Mouse (Mus musculus) hindbrain, embryonic 16.5 days (tissue): ENCODE results near the gene Sart1. TPM values are rescaled to one million over a fixed set of nuclear protein-coding genes. Genes with fewer than 3 reads are reported as not detected.
"Not testable (repeated sequence)": the region's sequence is repeated elsewhere in the genome, so short reads cannot be mapped to it uniquely, and the experiment has no call there.

Source experiments
- ATAC-seq: fragments of 200-750 bp; cut with Nextera tagmentation; 2 replicates; pipeline ENCODE4 v1.8.0; 2017; ENCODE audit warnings: moderate TSS enrichment, moderate library complexity
- H3K27ac ChIP-seq: fragments of 300-500 bp; sonication (generic); 2 replicates; pipeline ENCODE4 v1.5.1; 2014; ENCODE audit warnings: low read depth, mild to moderate bottlenecking, control low read depth, low read length, moderate library complexity
- H3K27me3 ChIP-seq: fragments of 300-500 bp; sonication (generic); replicated peaks from 2 replicates; pipeline ENCODE4 v1.6.1; 2014; ENCODE audit warnings: low read length; ENCODE audit not compliant: control insufficient read depth, insufficient read depth
- H3K36me3 ChIP-seq: fragments of 300-500 bp; sonication (generic); 2 replicates; pipeline ENCODE4 v1.6.1; 2014; ENCODE audit warnings: mild to moderate bottlenecking, low read length, moderate library complexity, mixed read lengths; ENCODE audit not compliant: control insufficient read depth, insufficient read depth
- H3K4me1 ChIP-seq: fragments of 300-500 bp; sonication (generic); 2 replicates; pipeline ENCODE4 v1.6.1; 2014; ENCODE audit warnings: low read depth, low read length; ENCODE audit not compliant: control insufficient read depth, insufficient read depth
- H3K4me2 ChIP-seq: fragments of 300-500 bp; sonication (generic); 2 replicates; pipeline ENCODE4 v1.6.1; 2014; ENCODE audit warnings: mild to moderate bottlenecking, low read length, control low read depth, moderate library complexity
- H3K4me3 ChIP-seq: fragments of 300-500 bp; sonication (generic); 2 replicates; pipeline ENCODE4 v1.5.1; 2014; ENCODE audit warnings: mild to moderate bottlenecking, low read length, control low read depth, moderate library complexity
- H3K9ac ChIP-seq: fragments of 300-500 bp; sonication (generic); 2 replicates; pipeline ENCODE4 v1.6.1; 2014; ENCODE audit warnings: low read depth, mild to moderate bottlenecking, control low read depth, low read length, moderate library complexity
- H3K9me3 ChIP-seq: fragments of 300-500 bp; sonication (generic); 2 replicates; pipeline ENCODE4 v1.6.1; 2014; ENCODE audit warnings: mild to moderate bottlenecking, low read length, moderate library complexity; ENCODE audit not compliant: control insufficient read depth
- WGBS: fragments of 180-500 bp; shearing (Covaris S2); extraction: QIAGEN DNeasy Blood & Tissue Kit; methylation state at CpG from one replicate; pipeline ENCODE4 v1.1.7; 2014; 5-methylcytosine and 5-hydroxymethylcytosine counted together
- polyA plus RNA-seq: library from polyadenylated mRNA; unstranded; fragments of >200 nt; fragmentation: Nextera tagmentation; extraction: Ambion mirVana; gene quantifications from 2 replicates; pipeline ENCODE4 v1.2.1, GENCODE M21; 2015

Gene Sart1
- polyA plus RNA-seq, 1 experiment from 2014 or later: 66.0 TPM

GRCm38 (mm10) chr19:5367053-5367359 is 21.5 kb downstream of the Sart1 start, which contains the start of gene Banf1:
Banf1 (minus strand) TSS chr19:5367168.
- H3K9me3 ChIP-seq: no peaks in the 10 kb centered on the region
- under 1% methylated on average over 33 of the region's 33 CpGs for WGBS
- peak within 1 kb of the TSS; percentile 96 for H3K27ac ChIP-seq
- peaks cover 18% of the 10 kb centered on the region for H3K4me1 ChIP-seq
- H3K36me3 ChIP-seq: peaks cover 25% of the 10 kb centered on the region
- no peaks in the 10 kb centered on the region for H3K27me3 ChIP-seq
- peak within 1 kb of the TSS; percentile 71 for H3K4me3 ChIP-seq
- peak within 1 kb of the TSS; percentile 77 for H3K9ac ChIP-seq
- H3K4me2 ChIP-seq: peak within 1 kb of the TSS; percentile 95
- peak; percentile 12 for ATAC-seq

- under 1% methylated on average over 72 of the region's 92 CpGs for WGBS
- peak within 1 kb of the TSS; percentile 71 for H3K4me3 ChIP-seq
- peaks cover 18% of the 10 kb centered on the region for H3K4me1 ChIP-seq
- peak within 1 kb of the TSS; percentile 95 for H3K4me2 ChIP-seq
- H3K36me3 ChIP-seq: peaks cover 24% of the 10 kb centered on the region
- peak; percentile 97 for ATAC-seq
- H3K27me3 ChIP-seq: no peaks in the 10 kb centered on the region
- peak within 1 kb of the TSS; percentile 96 for H3K27ac ChIP-seq
- H3K9ac ChIP-seq: peak within 1 kb of the TSS; percentile 77
- H3K9me3 ChIP-seq: no peaks in the 10 kb centered on the region
Measured at GRCm38 (mm10) chr19:5366175-5367052, 22.1 kb downstream of the Sart1 start, which contains the start of gene Eif1ad. Eif1ad (plus strand) TSS chr19:5366741.

GRCm38 (mm10) chr19:5365751-5366150 is 22.8 kb downstream of the Sart1 start:
- H3K9ac ChIP-seq: peak overlapping the region; percentile 77
- peak overlapping the region; percentile 96 for H3K27ac ChIP-seq
- H3K27me3 ChIP-seq: no peaks in the 10 kb centered on the region
- H3K4me3 ChIP-seq: peak overlapping the region; percentile 71
- H3K9me3 ChIP-seq: no peaks in the 10 kb centered on the region
- 20% methylated on average over 11 of the region's 11 CpGs for WGBS
- no peak for ATAC-seq
- H3K4me2 ChIP-seq: peak overlapping the region; percentile 95
- H3K36me3 ChIP-seq: peaks cover 24% of the 10 kb centered on the region
- peaks cover 18% of the 10 kb centered on the region for H3K4me1 ChIP-seq

- Histone ChIP-seq H3K4me1 (peaks cover 18% of the 10 kb centered on the region), H3K36me3 (peaks cover 11% of the 10 kb centered on the region), H3K9ac (no peak overlapping the region), H3K4me3 (no peak overlapping the region), H3K27ac (no peak overlapping the region), H3K27me3 (no peaks in the 10 kb centered on the region), H3K4me2 (no peak overlapping the region), H3K9me3 (no peaks in the 10 kb centered on the region)
- no peak for ATAC-seq
- WGBS: 92% methylated on average over 2 of the region's 2 CpGs
Measured at GRCm38 (mm10) chr19:5364124-5364523, 24.4 kb downstream of the Sart1 start.

GRCm38 (mm10) chr19:5362186-5362585 is 26.3 kb downstream of the Sart1 start:
- no peaks in the 10 kb centered on the region for H3K9me3 ChIP-seq
- H3K36me3 ChIP-seq: peaks cover 5% of the 10 kb centered on the region; the same call in 1 of the 2 replicates
- no peak overlapping the region for H3K4me3 ChIP-seq
- no peak for ATAC-seq
- H3K27me3 ChIP-seq: no peaks in the 10 kb centered on the region
- no peak overlapping the region for H3K4me2 ChIP-seq
- no peak overlapping the region for H3K27ac ChIP-seq
- no peak overlapping the region for H3K9ac ChIP-seq
- H3K4me1 ChIP-seq: peaks cover 6% of the 10 kb centered on the region
- 86% methylated on average over 2 of the region's 2 CpGs for WGBS

- WGBS: no CpG with 5 or more reads among the region's 1 CpGs
- no peaks in the 10 kb centered on the region for H3K27me3 ChIP-seq
- H3K4me3 ChIP-seq: no peak overlapping the region
- no peaks in the 10 kb centered on the region for H3K9me3 ChIP-seq
- no peak for ATAC-seq
- no peaks in the 10 kb centered on the region for H3K36me3 ChIP-seq
- no peak overlapping the region for H3K9ac ChIP-seq
- no peaks in the 10 kb centered on the region for H3K4me1 ChIP-seq
- no peak overlapping the region for H3K27ac ChIP-seq
- no peak overlapping the region for H3K4me2 ChIP-seq
Measured at GRCm38 (mm10) chr19:5356080-5356479, 32.4 kb downstream of the Sart1 start.

- peaks cover 6% of the 10 kb centered on the region for H3K4me1 ChIP-seq
- H3K9me3 ChIP-seq: no peaks in the 10 kb centered on the region
- H3K27me3 ChIP-seq: no peaks in the 10 kb centered on the region
- H3K9ac ChIP-seq: no peak overlapping the region
- no peak overlapping the region for H3K4me3 ChIP-seq
- no peak for ATAC-seq
- WGBS: 88% methylated on average over 2 of the region's 2 CpGs
- H3K4me2 ChIP-seq: no peak overlapping the region
- H3K27ac ChIP-seq: no peak overlapping the region
- H3K36me3 ChIP-seq: no peaks in the 10 kb centered on the region
Measured at GRCm38 (mm10) chr19:5353609-5354008, 34.9 kb downstream of the Sart1 start.

- not testable (repeated sequence) for H3K27me3 ChIP-seq, H3K4me1 ChIP-seq, H3K9me3 ChIP-seq, H3K36me3 ChIP-seq, H3K27ac ChIP-seq, ATAC-seq
- Histone ChIP-seq H3K4me3 (peak within 1 kb of the TSS; percentile 42), H3K4me2 (peak within 1 kb of the TSS; percentile 81), H3K9ac (peak within 1 kb of the TSS; percentile 75)
- 62% methylated on average over 6 of the region's 6 CpGs for WGBS
Measured at GRCm38 (mm10) chr19:5349502-5349873, 39.0 kb downstream of the Sart1 start, which contains the start of gene Cst6. Cst6 (minus strand) TSS chr19:5349574.

- Histone ChIP-seq H3K9me3 (no peaks in the 10 kb centered on the region), H3K27me3 (no peaks in the 10 kb centered on the region), H3K9ac (peak overlapping the region; percentile 75), H3K4me2 (peak overlapping the region; percentile 81), H3K4me1 (peaks cover 8% of the 10 kb centered on the region), H3K27ac (no peak overlapping the region), H3K36me3 (no peaks in the 10 kb centered on the region), H3K4me3 (peak overlapping the region; percentile 42)
- 5% methylated on average over 34 of the region's 34 CpGs for WGBS
- peak; percentile 73 for ATAC-seq
Measured at GRCm38 (mm10) chr19:5348526-5349501, 39.7 kb downstream of the Sart1 start.
